Mouse (Mus musculus) gastrocnemius, postnatal 14 days (tissue): ENCODE results near the gene Nelfcd. TPM values are rescaled to one million over a fixed set of nuclear protein-coding genes. Genes with fewer than 3 reads are reported as not detected.

Experiments used
- DNase-seq: peaks from one replicate; pipeline ENCODE4 v3.0.0; 2021; ENCODE audit warnings: mixed read lengths
- intact Hi-C: fragments of 180-260 bp; cut with DNase I; formaldehyde crosslinking; loops from one replicate; pipeline ENCODE4 v1.15.1; 2025; ENCODE audit warnings: low total_unique reads
- total RNA-seq, 2 experiments: library from RNA; stranded (reverse); gene quantifications; 2 replicates each; pipeline ENCODE4 v1.2.3; 2021

The Nelfcd gene
- total RNA-seq, 2 experiments from 2014 or later: 28.5 to 29.4 TPM

DNA sequence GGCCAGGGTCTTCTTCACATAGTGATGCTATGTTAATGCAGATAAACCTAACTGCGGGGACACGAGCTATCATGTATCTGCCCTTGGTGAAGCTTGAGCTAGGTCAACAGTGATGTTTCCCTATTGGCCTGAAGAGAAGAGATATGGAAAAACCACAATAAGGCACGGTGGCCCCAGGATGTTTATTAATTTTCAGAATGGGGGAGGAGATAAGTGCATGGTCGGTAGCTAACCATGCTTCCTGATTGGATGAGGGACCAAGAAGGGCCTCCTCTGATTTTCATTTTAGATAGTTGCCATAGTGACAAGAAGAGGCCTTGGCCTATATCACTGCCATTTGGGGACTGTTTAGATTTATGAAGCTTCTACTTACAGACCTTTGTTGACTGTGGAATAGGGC is 54.7 kb downstream of the Nelfcd start:
- intact Hi-C loops: loop anchor here (10.0 kb wide), 1 partner anchor 146 kb away; no protein-coding TSS in a partner anchor
- no peak for DNase-seq

DNA sequence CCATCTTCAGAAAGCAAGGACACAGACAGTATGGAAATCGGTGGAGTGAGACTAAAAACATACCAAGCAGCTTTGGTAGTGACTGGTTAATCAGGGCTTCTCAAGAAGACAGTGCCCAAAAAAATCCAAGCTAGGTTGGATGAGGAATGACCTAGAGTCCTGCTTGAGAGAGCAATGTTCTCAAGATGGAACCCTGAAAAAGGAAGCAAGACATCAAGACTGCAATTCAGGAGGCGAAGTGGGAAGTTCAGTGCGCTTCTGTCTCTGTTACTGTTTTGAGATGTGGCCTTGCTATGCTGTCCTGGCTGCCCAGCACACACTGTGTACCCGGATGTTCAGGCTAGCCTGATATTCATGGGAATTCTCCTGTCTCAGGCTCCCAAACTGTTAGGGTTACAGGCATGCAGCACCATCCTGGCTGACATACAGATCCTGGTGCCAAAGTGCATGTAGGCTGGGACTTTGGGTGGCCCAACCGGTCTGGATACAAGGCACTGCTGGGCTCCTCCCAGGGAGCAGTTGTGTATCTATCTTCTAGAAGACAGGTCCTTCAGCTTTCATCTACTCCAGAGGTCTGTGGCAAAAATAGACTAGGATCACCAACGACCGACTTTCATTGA is 55.3 kb downstream of the Nelfcd start:
- intact Hi-C loops: loop anchor here (10.0 kb wide), 1 partner anchor 146 kb away; no protein-coding TSS in a partner anchor
- DNase-seq: no peak

DNA sequence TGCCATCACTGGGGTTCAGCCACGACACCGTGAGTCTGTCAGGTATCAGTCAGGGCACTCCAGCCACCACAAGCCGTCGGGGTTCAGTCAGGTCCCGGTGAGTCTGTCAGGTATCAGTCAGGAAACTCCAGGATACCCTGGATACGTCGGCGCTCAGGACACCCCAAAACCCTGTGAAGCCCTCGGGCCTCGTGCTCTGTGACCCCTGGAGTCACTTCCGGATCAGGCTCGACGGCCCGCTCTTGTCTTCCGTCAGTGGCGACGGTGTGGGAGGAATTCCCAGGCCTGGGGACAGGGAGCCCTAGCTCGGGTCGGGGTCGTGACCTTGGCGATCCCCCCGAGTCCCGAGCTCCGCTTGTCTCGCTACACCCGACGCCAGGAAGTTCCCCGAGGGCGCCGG is 56.8 kb downstream of the Nelfcd start:
- intact Hi-C loops: loop anchor here (10.0 kb wide), 1 partner anchor 148 kb away; no protein-coding TSS in a partner anchor
- no peak for DNase-seq

DNA sequence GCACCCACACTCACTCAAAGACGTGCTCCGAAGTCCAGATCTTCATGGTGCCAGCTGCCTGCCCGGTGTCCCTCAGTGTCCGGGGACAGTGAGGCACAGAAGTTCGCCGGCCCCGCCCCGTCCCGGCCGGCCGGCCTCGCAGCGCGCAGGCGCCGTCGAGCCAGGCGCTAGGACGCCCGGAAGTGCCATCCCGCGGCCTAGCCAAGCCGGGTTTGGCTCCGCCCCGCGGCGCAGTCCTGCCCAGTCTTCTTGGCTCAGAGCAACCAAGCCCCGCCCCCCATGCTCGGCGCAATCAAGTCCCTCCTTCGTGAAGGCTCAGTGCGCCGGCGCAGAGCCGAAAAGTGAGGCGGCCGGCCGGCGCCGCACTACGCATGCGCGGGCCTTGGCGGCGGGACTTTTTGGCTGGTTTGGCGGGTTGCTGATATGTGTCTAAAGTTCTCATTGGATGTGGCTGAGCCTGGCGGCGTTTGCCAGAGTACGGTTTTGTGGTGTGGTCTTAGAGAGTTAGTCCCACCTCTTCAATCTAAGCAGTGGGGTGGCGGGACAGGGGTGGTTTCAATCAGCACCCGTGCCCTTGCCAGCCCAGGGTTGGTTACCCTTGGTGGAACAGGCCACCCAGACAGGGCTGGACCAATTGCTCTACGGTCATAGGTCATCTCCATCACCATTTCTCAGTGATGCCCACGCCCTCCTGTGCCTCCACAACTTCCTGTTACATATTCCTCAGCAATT is 57.4 kb downstream of the Nelfcd start, which contains the start of gene Prelid3b:
TSS of gene Prelid3b (minus strand) at position 264 of the 732 bp plus-strand sequence.
- intact Hi-C loops: loop anchor here (10.0 kb wide), 1 partner anchor 148 kb away; no protein-coding TSS in a partner anchor
- DNase-seq: peak; percentile 100

DNA sequence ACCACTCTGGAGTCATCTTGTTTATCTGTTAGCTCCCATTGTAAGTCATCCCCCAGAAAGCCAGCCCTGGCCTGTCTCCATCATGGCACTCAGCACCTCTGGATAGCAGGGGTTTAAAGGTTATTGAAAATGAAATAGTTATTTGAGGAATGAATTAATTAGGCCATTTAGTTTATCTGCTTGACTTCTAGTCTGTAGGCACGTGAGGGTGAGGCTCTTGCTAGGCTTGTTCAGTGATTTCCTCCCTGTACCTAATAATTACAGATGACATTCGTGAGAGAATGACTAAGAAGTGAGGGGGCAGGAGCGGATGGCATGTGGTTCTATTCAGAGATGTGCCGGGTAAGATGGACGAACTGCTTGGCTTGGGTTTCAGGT is 57.9 kb downstream of the Nelfcd start:
- intact Hi-C loops: loop anchor here (10.0 kb wide), 1 partner anchor 149 kb away; no protein-coding TSS in a partner anchor

More for the DNA sequence above, 57.9 kb downstream of the Nelfcd start:
- no peak for DNase-seq

Other genes with a start within 250 kb of the Nelfcd start
- 1,000 to 10,000 TPM; 1,660 to 1,705 TPM for gene Gnas, start 131.5 kb upstream of the Nelfcd start, total RNA-seq
- 1 to 10 TPM; 3.1 to 3.2 TPM for gene Gm20721, start 69.1 kb upstream of the Nelfcd start, total RNA-seq
- 10 to 100 TPM; 35.9 to 46.1 TPM for gene Ctsz, start 23.2 kb downstream of the Nelfcd start, total RNA-seq
- gene Tubb1, start 34.9 kb downstream of the Nelfcd start, total RNA-seq: under 1 TPM in 1 of 2 experiments, not detected in 1; 0.14 TPM
- 1,000 to 10,000 TPM; 1,038 to 1,188 TPM for gene Atp5e, start 48.3 kb downstream of the Nelfcd start, total RNA-seq
- 10 to 100 TPM; 54.1 to 62.6 TPM for gene Prelid3b, start 57.3 kb downstream of the Nelfcd start, total RNA-seq
- gene Zfp831, start 227.7 kb downstream of the Nelfcd start, total RNA-seq: under 1 TPM in 1 of 2 experiments, not detected in 1; 0.02 TPM